Mouse (Mus musculus): ENCODE measurements at regions not wholly inside any gene's neighbourhood (a gene's known extent, or its start where the extent isn't known, plus 50 kb on each side); places are given as distances from the start of the nearest gene placed in this dataset.

DNA sequence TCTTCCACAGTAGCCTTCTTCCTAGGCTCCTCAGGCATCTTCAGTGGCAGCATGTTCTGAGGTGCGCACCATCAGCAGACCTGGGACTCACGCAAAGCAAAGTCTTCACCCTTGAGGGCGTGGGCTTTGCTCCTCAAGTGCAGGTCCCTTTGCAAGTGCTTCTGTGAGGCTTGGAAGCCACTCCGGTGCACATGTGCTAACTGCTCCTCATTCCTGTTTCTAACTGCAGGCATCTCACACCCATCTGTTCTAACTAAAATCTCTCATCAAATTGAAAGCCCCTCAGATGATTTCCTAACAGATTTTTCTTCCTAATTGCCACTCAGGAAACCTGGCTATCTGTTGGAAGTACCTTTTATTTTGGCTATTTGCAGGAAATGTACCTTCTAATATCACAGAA, 278.9 kb downstream of the Med10 start:
- no peak for TF ChIP-seq CTCF (conservative IDR thresholded peaks at IDR 0.05; ENCODE audit: insufficient read depth, insufficient read length, low read depth, low read length)
- TF ChIP-seq POLR2A (IDR thresholded peaks at IDR 0.05; ENCODE audit: low read depth, low read length), result no peak

Data from kidney, adult 2 months (tissue).